Mouse (Mus musculus): ENCODE measurements around the gene Ergic3.

- TF ChIP-seq POLR2A (IDR thresholded peaks at IDR 0.05; ENCODE audit: borderline replicate concordance, low read depth, low read length) (no peak), CTCF (IDR thresholded peaks at IDR 0.05; ENCODE audit: low read depth, low read length) (no peak)
Observed at GRCm38 (mm10) chr2:156025482-156025881, 17.6 kb downstream of the Ergic3 start.
